Mouse (Mus musculus) heart, adult 11 months (tissue): ENCODE results near the gene Hnrnpu.
A peak's percentile ranks its signal among the peaks of the same experiment; 100 is the strongest.

Experiments
- DNase-seq: peaks from one replicate; pipeline ENCODE4 v3.0.0; 2022

Gene Hnrnpu

DNA sequence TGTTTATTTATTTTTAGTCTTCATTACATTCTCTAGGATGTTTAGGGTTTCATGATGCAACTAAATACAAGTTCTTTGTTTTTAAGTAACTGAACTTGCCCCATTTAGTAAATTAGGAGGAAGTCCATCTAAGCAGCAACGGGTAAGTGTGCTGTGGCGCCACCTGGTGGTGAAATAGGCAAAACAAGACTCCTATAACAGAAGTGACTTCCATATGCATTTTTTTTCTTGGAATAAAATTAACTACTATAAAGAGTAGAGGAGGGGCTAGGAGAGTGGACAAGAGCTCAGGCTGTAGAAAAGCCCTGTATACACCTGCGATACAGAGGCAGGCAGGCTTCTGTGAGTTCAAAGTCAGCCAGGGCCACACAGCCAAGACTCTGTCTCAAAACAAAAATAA, 34.2 kb downstream of the Hnrnpu start:
- peak; percentile 91 for DNase-seq

DNA sequence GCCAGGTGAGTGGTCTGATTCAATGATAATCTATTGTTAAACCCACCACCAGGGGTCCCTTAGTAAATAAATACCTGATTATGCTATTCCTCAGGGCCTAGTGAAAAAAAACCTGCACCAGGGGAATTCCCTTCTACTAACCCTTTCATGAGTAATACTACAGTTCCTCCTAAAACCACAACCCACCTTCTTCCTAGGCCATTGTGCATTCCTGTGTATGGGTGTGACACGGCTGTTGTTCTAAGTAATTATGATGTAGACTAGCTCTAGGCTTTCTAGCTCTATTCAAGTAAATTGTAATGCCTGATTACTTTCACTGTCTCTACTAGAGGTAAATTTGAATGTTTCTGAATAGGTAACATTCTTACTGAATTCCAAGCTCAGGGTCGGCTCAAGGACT, 36.3 kb downstream of the Hnrnpu start:
- DNase-seq, result peak; percentile 15

DNA sequence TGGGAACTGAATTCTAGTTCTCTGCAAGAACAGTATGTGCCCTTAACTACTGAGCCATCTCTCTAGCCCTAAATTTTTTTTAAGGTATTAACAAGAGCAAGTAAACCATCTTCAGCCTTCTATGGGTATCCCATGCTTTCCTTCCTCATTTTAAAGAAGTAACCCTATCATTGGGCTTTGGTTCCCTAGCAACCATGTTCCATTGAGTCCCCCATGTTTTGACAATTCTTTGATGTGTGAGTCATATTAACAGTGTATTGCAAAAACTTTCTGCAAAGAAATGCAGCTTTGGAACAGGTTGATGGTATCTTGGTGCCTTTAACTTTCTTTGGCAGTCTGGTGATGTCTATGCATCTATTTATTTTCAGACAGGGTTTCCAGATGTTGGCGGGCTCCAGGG, 43.5 kb downstream of the Hnrnpu start:
- no peak for DNase-seq

DNA sequence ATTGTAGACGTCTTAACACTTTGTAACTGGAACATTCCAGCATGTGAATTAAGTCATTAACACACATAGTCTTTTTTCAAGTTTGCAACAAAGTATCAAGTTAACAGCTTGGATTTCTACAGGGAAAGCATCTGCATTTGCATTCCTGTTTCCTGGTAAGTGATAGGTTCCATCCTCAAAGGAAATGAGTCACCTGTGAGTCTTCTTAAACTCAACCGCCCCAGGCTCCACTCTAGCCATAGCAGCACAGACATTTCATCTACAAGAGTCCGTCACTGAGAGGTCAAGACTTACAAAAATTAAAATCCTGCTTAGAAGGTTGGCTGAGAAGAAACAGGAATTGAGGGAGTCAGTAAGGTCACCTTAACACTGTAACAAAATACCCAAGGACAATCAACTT, 45.9 kb downstream of the Hnrnpu start:
- no peak for DNase-seq

DNA sequence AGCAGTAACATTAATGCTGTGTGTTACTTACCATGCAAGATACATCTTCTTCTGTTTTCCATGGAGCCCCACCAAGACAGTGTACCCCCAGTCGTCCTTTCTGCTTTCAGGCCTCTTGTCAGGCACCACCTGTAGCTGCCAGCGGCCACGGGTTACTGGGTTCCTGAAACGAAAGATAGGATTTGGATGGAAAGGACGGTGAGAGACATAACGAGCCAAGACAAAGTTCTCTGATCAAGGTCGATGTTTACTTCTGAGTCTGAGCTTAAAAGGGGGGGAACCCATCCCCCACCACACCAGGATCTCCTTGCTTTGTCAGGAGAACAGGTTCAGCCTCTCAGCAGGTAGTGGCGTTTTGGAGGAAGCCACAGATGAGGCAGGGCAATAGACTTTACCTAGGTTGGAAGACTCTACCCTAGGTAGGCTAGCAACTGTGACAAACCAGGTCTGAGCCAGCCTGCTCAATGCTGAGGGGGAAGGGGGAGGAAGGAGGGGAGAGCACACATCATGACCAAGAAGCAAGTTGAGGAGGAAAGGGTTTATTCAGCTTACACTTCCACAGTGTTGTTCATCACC, 49.9 kb downstream of the Hnrnpu start:
- peak; percentile 73 for DNase-seq

DNA sequence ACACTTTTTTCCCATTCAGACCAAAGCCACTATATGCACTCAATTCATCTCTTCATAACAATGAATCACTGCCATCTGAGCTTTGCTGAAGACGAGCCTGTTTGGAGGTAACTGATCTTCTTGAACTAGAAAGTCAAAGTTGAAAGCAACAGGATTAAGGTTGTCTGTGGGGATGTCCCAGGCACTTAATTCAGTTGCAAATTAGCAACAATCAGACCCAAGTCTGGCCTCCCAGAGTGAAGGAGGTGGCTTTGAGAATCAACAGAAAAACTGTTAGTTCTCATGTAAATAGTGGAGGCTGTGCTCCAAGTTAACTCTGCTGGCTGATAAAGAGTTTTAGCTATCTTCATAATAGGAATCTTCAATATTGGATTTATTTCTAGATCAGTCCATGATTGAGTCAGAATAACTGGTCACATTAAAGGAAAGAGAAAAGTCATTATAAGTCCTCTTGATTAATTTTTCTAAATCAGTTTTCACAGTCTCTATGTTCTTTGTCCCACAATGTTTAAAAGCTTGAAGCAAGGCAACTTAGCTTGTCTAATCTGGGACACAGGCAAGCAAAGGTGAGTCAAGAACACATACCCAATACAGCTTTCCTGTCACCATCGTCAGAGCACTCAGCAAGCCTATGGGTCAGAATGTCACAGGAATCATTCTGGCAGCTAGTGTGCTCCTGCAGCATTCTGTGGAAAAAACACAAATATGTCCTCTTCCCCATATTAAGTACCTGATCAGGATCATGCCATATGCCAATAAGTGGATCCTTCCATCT, 53.5 kb downstream of the Hnrnpu start:
- peak; percentile 44 for DNase-seq

DNA sequence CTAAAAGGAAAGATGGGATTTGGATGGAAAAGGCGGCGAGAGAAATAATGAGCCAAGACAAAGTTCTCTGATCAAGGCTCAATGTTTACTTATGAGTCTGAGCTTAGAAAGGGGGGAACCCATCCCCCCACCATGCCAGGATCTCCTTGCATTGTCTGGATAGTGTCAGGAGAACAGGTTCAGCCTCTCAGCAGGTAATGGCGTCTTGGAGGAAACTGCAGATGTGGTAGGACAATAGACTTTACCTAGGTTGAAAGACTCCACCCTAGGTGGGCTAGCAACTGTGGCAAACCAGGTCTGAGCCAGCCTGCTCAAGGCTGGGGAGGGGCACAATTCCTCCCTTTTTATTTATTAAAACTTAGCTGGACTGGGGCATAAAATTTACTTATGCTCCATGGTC, 54.3 kb downstream of the Hnrnpu start:
- peak; percentile 28 for DNase-seq

DNA sequence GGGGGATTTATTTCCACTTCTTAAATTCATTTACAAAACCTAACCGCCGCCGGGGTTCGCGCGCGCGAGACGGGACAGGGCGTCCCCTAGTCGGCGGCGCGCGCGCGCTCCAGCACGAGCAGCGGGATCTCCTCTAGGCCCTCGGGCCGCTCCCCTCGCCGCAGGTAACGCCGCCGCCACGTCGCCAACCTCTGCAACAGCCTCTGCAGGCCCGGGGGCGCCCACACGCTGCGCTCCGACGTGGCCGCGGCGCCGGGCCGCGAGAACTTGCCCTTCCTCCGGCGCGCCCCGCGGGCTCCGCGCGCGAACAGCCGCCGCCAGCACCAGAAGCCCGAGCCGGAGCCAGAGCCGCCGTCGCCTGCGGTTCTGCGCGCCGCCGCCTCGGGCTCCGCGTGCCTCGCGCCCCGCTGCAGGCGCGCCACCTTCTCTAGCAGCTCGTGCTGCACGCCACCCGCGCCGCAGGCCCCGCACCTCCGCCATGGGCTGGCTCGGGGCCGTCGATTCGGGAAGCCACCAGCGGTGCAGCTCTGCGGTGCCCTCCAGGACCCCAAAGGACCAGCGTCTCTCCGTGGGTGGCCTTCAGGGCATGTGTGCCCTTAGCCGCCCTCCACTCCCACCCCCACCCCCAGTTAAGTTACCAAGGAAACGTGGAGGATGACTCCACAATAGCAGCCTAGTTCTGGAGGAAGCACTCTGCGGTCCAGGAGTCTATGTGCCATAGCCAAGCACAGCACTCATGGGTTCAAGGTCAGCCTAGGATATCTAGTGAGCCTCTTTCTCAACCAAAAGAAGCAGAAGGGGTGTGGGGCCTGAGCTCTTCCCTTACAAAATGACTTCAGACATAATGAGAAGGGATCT, 61.3 kb downstream of the Hnrnpu start:
- DNase-seq, result peak; percentile 93

DNA sequence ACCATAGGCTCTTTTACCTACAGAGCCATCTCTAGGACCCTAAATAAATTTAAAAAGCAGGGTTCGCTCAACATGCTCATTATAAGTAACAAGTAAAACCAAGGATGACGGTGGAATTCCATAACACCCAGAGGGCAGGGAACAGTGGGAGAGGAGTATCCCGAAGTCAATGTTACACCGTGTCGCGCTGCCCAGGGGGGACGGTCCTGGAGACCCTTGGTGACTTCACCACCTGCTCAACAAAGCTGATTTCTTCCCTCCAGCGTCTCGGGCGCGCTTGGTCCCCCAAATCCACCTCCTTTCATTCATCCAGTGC, 61.9 kb downstream of the Hnrnpu start:
- no peak for DNase-seq

DNA sequence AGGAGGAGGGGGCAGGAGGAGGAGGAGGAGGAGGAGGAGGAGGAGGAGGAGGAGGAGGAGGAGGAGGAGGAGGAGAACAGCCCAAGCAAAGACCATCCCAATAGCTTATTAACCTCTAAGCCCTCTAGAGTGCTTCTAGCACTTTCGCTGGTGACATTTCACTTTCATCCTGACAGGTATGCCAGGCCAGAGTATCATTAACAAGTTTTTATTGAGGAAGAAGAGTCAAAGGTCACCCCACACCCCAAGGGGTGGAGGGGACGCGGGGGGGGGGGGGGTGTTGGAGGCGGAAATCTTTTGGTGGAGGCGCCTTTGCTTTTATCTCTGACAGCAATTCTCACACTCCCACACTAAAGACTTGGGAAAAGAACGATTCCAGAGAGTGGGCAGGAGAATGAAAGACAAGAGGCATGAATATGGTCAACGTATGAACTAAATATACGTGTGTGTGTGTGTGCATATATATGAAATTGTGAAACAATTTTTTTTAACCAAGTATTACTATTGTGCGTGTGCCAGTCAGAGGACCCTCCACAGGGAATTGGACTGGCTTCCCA, 62.3 kb downstream of the Hnrnpu start:
- peak; percentile 44 for DNase-seq
